Mouse (Mus musculus) embryo, embryonic 11.5 days (tissue): ENCODE measurements around the gene Klhdc3.
A peak's percentile ranks its signal among the peaks of the same experiment; 100 is the strongest.

Experiments used
- DNase-seq: peaks from one replicate; pipeline ENCODE4 v3.0.0-alpha.2; 2012; ENCODE audit warnings: low read depth, low spot score

Klhdc3 gene

DNA sequence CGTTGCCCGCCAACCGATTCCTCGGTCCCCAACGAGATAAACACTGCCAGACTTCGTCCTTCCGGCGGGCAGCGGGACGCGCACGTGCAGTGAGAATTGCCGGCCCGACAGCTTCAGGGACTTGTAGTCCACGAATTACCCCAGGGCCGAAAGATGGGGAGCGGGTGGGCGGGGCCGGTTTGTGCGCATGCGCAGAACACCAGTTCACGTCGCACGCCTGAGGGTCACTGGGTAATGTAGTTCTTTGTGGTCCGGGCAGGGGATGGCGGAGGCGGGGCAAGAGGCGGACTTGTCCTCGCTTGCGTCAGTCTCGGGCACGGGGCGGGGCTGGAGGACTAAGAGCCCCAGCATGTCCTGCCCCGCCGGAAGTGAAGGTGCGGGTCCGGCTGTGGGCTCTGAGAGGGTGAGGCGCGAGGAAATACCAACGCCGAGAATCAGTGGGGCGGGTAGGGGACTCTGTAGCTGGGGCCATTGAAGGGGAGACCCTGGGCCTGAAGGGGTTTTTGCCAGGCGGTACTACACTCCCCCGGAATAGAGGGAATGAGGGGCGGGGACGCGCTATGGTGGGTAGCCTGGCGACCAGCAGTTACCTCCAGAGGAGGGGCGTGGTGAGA, at the start of gene Klhdc3:
TSS of gene Klhdc3 (minus strand) at position 155 of the 614 bp plus-strand sequence.
- DNase-seq: peak; percentile 98

DNA sequence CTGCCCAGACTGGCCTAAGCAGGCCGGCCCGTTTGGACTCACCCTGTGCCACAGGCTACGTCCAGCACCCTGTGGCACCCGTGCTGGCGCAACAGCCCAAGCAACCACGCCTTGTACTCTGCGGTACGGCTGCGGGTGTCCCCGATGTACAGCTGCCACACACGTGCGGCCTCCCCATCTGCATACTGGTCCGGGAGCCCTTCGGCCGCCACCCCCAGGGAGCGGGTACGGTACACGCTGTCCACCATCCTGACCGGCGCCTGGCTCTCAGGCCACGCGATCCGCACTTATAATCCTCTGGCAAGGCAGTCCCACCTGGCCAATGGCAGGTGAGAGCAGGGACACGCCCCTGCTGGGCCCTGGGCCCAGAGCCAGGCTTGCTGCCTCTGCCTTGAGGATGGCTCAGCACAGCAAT, 48.2 kb upstream of the Klhdc3 start, which contains the start of gene Gnmt:
TSS of gene Gnmt (minus strand) at position 265 of the 415 bp plus-strand sequence.
- no peak for DNase-seq

DNA sequence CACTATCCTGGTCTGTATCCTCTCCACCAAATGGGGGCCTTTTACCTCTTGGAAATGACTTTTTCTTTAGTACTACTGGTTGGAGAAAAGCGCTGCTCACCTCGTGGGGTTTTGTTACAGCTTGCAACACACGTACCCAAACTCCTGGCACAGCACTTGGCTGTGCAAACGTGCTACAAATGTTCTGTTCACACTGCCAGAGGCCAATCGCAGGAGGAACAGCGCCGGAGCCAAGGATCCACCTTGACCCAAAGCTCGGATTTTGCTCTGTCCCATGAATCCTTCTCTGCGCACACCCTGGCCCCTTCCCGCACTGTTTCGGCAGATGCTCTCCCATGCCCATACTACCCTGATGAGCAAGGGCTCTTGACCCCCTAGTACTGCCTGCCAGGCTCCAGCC, 47.8 kb upstream of the Klhdc3 start:
- DNase-seq: no peak

DNA sequence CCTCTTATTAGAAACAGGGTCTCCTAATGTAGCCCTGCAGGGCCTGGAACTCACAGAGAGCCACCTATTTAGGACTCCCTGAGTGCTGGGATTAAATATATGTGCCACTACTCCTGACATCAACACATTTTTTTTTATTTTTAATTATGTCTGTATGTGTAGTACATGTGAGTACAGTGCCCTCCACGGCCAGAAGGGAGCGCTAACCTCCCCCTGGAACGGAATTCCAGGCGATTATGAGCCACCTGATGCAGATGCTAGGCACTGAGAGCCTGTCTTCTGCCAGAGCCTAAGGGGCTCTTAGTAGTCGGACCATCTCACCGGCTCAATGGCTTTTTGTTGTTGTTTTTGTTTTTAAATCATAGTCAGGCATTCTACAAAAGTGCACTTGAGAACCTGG, 47.3 kb upstream of the Klhdc3 start:
- DNase-seq: no peak

DNA sequence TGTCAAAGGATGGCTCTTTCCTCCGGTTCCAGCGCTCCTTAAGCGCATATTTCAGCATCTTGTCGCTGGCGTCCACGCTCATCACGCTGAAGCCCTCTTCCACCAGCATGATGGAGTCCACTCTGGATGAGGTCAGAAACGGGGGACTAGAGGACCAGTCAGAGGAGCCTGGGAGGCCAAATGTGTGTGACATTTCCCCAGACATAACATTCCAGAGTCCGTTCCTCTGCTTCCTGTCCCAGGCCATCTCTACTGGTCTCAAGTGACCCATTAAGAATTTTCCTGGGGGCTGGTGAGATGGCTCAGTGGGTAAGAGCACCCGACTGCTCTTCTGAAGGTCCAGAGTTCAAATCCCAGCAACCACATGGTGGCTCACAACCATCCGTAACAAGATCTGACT, 46.6 kb upstream of the Klhdc3 start:
- no peak for DNase-seq

DNA sequence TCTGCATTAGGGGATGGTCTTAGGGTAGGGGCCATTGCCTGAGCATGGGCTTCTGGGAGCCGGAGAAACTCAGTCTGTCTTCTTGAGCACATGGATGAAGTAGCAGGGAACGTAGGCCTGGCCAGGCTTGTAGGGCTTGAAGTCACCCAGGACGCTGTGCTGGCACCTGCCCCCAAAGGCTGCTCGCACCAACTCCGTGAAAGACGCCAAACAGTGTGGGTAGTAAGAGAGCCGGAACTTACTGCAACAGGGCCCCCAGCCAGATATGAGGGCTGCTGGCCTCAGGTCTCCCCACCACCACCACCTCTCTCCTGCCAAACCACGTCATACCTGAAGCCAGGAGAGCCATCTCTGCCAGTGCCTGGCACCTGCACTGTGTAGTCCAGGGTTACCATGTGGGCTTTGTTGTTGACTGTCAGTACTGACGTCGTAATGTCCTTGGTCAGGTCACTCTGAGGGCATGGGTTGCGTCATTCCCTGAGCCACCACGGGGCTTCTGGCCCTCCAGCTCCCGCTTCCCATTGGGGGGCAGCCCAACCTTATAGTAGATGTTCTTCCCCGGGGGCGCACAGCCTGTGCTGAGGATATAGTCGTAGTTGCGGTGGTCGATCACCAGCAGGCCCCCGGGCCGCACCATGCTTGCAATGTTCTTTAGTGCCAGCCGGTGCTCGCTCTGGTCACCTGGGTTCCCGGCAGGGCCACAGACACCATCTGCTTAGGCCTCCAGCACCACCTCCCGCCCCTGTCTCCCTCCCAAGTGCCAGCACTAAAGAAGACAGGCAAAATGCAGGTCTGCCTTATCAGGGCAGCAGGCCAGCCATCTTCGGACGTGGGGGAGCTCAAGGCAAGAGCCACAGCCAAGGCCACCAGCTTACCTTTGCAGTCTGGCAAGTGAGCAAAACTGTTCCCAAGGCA, 45.3 kb upstream of the Klhdc3 start:
- no peak for DNase-seq

DNA sequence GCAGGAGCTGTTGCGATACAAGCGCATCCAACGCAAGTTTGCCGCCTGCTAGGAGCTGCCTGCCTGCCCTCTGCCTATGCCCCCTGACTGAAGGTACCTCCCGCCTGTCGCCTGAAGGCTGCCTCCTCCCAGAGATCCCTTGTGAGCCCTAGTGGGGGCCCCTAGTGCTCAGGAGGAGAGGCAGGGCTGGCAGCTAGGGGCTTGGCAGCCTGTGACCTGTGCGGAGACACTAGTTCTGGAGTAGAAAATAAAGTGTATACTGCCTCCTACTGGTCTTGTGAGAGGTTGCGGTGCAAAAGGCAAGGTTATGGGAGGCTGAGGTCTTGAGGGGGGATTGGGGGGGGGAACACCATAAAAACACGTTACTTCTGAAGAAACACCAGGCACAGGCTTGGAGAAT, 44.6 kb upstream of the Klhdc3 start:
- DNase-seq: no peak

DNA sequence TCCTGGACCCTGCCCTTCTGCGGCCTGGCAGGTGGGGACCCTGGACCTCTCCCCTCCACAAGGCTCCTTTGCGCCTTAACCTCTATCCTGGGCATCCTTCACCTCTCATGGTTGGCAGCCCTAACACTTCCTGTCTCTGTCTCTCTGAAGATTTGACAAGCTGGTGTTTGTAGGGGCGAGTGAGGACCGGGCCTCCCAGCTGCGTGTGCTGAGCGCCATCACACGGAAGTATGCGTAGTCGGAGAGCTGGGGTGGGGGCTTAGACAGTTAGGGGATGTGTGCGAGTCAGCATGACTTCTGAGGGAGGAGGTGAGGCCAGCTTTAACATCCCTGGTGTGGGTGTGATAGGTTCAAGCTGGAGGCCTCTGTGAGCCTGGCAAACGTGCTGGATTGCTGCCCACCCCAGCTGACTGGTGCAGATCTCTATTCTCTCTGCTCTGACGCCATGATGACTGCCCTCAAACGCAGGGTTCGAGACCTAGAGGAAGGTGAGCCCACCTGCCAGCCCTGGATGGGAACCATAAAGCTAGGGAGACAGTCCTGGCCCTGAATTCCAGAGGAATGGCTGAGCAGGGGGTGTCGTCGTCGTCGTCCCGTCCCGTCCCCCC, 43.9 kb upstream of the Klhdc3 start:
- DNase-seq: no peak

DNA sequence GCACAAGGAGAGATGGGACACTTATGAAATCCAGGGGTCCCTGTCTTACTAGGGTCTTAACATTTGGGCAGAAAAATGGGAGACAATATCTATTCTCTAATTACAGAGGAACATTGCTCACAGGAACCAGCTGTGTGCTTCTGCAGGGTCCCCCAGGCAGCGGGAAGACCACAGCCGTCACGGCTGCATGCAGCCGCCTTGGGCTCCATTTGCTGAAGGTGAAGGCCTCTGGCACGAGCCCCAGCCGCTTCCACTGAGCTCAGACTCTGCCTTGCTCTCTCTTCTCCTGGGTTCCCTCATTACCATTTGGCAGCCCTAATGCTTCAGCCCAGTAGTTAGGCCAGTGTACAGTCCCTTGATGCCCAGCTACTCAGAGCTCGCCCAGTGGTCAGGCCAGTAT, 40.4 kb upstream of the Klhdc3 start:
- DNase-seq: no peak

DNA sequence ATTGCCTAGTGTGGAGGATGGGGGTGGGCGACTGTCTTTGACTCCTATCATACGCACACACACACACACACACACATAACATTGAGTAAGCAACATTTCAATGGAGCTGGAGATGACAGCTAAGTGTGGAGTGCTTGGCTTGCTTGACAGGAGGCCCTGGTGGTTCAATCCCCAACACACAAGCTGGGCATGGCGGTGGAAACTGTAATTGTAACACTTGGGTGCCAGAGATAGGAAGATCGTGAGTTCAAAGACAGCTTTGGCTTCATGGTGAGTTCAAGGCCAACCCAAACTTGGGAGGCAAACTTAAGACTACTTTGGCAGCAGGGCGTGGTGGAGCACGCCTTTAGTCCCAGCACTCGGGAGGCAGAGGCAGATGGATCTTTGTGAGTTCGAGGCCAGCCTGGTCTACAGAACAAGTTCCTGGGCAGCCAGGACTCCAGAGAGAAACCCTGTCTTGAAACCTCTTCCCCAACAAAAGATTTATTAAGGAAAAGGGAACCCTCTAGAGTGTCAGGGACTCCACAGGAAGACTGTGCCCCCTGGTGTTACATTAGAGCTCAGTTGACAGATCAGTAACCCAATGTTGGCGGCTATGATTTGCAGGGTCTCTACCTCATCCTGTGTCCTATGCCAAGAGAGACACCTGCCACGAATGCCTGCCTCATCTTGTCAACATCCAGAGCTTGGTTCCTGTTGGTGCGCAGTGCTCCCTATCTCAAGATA, 34.2 kb upstream of the Klhdc3 start:
- no peak for DNase-seq

DNA sequence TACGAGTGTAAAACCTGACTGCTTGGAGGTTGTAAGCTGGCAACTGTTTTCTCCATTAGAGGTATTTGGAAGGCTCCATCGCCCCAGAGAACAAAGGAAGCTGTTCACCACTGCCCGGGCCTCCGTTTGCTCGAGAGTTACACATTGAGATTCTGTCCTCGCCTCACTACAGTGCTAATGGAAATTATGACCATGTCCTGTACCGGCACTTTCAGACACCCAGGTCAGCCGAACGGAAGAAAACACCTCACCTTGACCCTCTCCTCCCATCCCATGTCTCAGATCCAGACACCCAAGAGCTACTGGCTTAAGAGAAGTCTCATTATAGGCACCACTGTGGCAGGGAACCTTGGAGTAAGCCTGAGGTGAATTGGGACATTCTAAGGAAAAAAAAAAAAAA, 33.1 kb upstream of the Klhdc3 start:
- no peak for DNase-seq

DNA sequence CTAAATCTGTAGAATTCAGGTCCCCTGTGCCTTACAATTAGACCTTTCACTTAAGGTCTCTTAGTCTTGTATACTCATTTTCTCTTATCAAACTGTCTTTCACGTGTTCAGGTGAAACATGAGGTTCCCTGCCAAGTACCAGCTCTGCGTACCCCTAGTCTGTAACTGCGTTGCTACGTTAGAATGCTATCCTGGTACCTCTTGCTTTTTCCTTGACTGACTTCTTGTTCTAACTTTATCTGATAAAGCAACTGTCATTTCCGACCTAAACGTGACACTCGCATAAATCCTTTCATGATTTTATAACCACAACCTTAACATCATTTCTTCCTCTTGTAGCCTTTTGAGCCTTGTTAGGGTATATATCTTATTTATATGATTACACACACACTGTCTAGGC, 31.7 kb upstream of the Klhdc3 start:
- no peak for DNase-seq

DNA sequence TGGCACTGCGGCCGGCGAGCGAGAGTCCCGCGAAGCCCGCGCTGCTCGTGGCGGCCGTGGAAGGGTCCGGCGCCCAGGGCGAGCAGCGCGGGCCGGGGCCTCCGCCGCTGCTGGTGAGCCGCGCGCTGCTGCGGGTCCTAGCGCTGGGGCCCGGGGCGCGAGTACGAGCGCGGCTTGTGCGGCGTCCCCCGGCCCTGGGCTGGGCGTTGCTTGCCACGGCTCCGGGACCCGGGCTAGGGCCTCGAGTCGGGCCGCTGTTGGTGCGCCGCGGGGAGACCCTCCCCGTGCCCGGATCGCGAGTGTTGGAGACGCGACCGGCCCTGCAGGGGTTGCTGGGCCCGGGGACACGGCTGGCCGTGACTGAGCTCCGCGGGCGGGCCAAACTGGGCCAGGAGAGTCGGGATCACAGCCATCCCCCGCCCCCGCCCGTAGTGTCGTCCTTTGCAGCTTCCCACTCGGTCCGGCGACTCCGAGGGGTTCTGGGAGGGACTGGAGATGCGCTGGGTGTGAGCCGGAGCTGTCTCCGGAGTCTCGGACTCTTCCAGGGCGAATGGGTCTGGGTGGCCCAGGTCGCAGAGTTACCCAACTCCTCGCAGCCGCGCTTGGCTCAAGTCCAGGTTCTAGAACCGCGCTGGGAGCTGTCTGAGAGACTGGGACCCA, 31.0 kb upstream of the Klhdc3 start:
- DNase-seq: no peak

DNA sequence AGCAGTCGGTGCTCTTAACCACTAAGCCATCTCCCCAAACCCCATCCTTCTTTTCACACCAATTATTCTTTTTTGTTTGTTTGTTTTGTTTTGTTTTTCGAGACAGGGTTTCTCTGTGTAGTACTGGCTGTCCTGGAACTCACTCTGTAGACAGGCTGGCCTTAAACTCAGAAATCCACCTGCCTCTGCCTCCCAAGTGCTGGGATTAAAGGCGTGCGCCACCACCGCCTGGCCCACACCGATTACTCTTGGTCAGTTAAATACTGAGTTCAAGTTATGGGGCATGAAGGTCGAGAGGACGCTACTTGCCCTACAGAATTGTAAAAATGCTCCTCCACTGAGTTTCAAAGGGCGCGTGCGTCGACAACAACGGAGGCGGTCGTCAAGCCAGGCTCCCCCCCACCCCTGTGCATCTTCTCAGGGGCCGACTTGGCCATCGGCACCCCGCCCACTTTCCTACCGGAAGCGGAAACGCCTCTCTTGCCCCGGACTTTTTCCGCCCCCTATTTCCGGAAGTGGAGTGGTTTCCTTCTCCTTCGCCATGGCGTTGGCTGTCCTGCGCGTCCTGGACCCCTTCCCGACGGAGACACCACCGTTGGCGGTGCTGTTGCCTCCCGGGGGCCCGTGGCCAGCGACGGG, 30.4 kb upstream of the Klhdc3 start, which contains the start of gene Pex6:
TSS of gene Pex6 (plus strand) at position 505 of the 639 bp plus-strand sequence.
- peak; percentile 88 for DNase-seq

DNA sequence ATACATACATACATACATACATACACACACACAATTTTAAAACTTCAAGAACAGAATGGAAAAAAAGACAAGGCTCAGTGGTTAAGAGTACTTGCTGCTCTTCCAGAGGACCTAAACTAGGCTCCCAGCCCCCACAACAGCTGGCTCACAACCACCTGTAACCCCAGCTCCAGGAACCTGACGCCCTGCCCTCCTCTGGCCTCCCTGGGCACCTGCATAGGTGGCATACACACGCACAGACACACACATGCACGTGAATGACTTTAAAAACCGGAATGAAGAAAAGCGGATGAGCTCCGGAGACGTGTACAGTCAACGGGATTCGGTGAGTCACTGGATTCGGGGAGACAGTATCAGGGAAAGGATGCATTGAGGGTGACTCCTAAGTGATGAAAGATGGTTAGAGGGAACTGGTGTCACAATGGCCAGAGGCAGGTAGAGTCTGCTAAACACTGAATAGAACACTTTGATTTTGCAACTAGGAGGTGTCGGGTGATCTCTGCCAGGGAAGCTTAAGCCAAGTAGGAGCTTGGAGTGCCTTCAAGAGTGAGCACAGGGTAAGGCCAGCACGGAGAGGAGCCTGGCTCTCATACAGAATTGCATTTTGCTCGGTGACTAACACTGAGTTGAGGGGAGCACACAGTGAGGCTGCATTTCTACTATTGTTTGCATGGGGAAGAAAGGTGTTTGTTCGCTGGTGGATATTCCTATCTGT, 25.8 kb upstream of the Klhdc3 start:
- DNase-seq: no peak

DNA sequence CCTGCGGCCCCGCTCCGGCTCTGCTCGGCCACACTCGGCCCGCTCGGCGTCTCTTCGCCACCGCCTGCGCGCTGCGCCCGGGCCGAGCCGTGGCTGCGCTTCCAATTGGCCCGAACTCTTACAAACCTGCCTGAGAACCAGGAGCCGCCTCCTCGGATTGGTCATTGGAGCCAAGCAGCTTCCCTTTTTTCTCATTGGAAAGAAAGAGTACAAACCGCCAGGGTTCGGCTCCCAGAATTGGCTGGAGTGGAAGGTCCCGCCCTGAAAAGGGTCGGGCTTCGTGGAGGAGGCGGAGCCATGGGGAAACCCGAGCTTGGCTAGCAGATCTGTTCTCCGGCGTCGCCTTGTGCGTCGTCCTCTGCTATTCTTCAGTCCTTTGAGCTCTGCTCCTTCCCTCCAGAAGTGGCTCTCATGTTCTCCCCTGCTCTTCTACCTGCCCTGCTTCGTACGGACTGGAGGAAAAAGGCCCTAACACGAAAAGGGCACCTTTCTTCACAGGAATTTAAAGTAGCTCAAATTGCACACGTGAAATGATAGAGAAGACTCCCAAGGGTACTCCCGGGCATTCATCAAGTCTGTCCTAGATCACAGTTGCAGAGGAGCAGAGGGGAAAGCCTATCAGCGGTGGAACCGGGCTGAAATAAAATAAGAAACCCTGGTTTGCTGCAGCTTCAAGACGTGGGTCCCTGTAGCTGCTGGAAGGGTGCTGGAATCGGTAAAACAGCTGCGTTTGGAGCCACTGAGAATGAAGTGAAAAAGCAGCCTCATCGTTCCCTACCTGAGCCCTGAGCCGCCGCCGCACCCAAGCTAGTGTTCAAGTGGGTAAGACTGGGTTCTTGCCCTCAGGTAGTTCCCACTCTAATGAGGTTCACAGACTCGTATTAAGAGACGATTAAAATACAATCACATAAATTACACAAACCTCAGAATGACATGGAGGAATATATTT, 24.4 kb upstream of the Klhdc3 start, which contains the start of gene Ppp2r5d:
TSS of gene Ppp2r5d (minus strand) at position 225 of the 949 bp plus-strand sequence.
- peak; percentile 94 for DNase-seq

DNA sequence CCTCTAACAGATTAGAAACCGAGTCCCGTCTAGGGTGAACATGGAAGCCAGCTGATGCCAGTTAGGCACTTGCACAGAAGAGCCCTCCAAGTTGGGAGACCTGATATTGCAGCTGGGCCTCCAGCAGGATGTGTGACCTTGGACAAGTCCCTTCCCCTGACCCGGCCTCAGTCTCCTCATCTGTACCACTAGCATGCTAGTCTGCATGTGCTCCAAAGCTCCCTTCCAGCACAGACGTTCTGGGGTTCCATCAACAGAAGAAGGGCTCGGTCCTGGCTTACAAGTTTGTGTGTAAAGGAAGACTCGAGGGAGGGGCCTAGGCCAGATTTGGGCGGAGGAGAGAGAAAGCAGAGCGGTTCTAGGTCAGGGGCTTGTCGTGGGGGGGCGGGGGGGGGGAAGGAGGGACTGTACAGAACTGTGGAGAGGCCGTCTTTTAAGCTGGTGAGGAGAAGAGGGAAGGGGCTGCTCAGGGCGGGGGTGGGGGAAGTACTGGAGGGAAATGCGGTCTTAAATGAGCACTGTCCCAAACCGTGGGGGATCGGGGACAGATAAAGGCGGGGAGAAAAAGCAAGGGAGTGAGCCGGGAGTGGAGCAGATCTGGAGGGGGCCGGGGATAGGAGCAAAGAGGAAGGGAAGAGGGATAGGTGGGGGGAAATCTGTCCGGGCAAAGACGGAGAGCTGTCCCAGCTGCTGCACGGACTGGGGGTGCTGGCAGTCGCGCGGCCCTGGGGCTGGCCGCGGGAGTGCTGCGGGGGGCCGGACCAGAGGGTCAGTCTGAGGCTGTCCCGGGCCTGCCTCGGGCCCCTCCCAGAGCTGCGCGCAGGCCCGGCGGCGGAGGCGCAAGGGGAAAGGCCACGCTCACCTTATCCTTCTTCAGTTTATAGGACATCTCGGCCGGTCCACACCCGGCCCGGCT, 23.5 kb upstream of the Klhdc3 start:
- no peak for DNase-seq

DNA sequence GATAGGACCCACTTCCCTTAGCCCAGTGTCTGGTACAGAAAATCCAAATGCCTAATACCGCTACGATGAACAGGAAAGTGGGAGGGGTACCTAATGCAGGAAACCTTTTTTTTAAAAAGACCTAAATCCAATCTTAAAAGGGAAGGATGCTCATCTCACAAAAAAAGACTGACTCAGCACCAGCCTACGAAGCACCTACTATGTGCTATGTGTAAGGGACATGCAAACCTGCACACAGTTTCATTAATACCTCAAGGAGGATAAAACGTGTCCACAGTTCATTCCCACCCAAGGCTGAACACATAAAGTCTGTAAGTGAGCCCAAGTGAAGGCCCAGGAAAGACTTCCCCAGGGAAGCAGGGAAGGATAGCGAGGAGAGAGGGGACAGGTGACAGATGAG, 21.8 kb upstream of the Klhdc3 start:
- no peak for DNase-seq
